Mouse (Mus musculus): ENCODE data around the gene Baz1b.

The Baz1b gene

DNA sequence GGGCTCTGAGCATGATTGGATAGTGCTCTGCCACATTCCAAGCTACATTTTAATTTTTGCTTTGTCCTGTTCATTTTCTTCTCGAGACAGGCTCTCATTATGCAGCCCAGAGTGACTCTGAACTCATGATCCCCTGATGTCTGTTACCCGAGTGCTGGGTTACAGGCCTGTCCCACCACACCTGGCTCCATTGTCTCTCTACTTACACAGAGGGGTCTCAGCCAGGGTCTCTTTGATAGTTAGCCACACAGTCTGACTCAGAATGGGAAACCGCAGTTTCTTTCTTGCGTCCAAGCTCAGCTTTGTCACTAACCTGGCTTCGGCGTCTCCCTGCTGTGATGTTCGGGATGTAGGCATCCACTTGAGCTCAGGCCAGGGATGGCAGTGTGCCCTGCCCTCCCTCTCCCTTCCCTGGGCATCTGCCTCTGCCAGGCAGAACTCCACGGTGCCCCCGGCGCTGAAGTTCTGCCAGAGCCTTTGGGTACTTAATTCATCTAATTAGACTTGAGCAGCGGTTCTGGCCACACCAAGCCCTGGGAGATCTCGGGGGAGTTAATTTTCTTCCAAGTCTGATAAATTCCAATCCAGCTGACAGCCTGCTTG is 84.6 kb downstream of the Baz1b start:
- DNase-seq (ENCODE audit: low read depth in 1 of 2, low spot score in 2 of 2): no peak

DNA sequence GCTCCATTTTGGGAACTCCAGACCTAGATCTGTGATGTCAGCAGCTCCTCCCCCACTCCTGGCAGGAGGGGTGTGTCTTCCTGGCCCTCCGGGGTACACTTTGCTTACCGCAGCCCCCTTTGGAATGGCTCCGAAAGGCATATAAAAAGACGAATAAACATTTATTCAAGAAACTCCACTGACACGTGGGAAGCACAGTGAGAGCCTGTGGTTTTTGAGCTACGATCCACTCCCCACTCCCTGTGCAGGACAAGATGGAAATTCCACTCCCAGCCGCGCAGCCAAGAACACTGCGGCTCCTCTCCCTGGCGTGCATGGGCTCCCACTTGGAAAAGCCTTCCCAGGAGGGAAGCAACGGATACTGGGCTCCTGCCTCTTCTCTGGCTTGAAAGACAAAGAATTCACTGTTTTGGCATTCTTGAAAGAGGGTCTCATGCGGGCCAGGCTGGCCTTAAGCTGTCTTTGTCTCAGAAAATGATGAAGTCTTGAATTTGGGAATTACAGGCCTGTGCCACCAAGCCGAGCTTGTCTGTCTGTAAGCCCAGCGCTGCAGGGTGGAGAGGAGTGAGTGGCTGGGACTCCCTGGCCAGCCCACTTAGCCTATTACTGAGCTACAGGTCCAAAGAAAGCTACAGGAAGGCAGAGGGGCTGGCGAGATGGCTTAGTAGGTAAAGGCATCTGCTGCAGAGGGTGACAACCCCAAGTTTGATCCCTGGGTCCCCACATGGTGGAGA is 87.8 kb downstream of the Baz1b start:
- DNase-seq (ENCODE audit: low read depth in 1 of 2, low spot score in 2 of 2): no peak

GRCm38 (mm10) chr5:135276597-135276996 is 89.5 kb downstream of the Baz1b start:
- DNase-seq (ENCODE audit: low read depth in 1 of 2, low spot score in 2 of 2): no peak

DNA sequence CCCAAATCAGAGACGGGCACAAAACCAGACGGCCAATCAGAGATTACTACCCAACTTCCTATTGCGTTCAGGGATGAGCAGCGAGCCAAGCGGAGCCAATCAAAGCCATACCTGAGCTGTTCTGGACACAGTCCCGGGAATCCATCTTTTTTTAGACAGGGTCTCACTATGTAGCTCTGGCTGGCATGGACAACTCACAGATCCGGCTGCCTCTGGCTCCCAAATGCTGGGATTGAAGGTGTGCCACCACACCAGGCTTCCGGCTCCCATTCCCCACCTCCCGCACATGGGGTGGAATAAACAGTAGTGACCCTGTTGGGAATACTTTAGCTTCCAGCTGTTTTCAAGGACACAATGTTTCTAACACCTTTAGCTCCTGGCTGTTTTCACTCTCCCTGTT is 93.2 kb downstream of the Baz1b start:
- DNase-seq (ENCODE audit: low read depth in 1 of 2, low spot score in 2 of 2): no peak

DNA sequence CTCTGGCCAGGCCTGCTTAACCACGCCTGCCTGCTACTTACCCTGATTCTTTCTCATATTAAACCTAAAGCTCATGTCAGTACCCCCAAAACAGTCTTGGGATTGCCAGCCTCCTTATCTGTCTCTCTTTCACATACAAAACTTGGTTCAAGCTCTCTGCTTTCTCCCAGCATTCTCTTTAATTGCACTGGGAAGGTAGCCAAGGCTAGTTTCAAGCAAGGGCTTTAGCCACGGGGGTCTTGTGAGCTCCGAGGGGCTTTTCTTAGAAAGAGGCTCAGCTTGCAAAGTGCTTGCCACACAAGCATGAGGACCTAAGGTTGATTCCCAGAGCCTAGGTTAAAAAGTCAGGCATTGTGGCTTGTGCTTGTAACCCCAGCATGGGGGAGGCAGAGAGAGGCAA is 98.1 kb downstream of the Baz1b start:
- DNase-seq (ENCODE audit: low read depth in 1 of 2, low spot score in 2 of 2): no peak

- DNase-seq (ENCODE audit: low read depth in 1 of 2, low spot score in 2 of 2): peak in 1 of 2 experiments; percentile 29
These were observed 99.1 kb downstream of the Baz1b start for GRCm38 (mm10) chr5:135286185-135286584.

DNA sequence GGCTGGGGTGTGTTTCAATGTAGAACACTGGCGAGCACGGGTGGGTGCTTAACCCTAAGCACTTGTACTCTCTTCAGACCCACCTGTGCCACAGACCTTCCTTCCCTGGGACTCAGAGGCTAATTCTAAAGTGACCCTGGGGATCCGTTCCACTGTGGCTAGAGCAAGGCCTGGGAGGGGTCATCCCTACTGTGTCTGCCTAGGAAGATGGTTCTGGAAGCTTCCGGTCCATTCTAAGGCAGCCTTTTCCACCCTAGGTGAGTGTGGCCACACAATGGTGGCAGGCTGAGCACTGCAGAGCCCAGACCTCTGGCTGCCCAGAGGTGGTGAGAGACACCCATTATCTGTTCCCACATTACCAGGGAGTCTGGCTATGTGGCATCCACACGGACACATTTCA is 99.9 kb downstream of the Baz1b start:
- no peak for DNase-seq (ENCODE audit: low read depth in 1 of 2, low spot score in 2 of 2)

DNA sequence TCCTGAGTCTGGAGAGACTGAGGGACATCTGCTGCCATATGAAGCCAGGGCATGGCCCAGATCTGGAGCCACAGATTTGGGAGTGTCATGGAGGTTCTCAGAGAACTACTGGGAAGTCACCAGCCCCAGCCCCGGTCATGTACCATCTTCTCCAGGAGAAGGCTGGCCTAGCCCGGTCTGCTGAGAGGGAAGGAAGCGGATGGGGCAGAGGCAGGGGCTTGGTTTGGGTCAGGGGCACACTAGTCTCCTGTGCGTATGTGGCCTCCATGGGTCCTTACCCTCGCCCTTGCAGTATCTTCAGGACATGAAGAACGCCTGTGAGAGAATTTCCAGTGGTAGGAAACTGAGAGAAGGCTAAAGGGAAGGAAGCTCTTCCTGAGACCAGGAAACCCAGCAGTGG is 103.6 kb downstream of the Baz1b start:
- DNase-seq (ENCODE audit: low read depth in 1 of 2, low spot score in 2 of 2): no peak

DNA sequence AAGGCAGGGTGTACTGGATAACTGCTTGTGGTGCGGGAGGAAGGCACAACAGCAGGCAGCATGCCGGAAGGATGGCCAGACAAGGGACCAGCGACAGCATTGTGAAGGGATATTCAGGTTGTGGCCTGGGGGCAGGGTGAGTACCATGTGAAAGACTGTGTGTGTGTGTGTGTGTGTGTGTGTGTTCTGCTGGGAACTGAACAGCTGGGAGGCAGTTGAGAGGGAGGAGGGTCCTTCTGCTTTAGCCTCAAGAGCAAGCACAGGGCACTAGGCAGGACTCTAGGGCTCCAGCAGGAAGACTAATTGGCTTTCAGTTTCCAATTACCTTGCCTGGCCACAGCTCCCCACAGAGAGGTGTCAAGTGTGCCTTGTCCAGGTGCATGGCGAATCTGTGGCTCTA is 104.1 kb downstream of the Baz1b start:
- no peak for DNase-seq (ENCODE audit: low read depth in 1 of 2, low spot score in 2 of 2)

GRCm38 (mm10) chr5:135292001-135292400 is 104.9 kb downstream of the Baz1b start:
- no peak for DNase-seq (ENCODE audit: low read depth in 1 of 2, low spot score in 2 of 2)

All from monocyte, adult 2 months (primary cell).